Mouse (Mus musculus) 416B (cell line): ENCODE results near the gene Calb2.

Experiments
- DNase-seq: peaks from one replicate; pipeline ENCODE4 v3.0.0; 2011; ENCODE audit warnings: low read depth

Calb2 gene

GRCm38 (mm10) chr8:110168046-110168445, at the start of gene Calb2:
TSS of gene Calb2 (minus strand) at chr8:110168210.
- no peak for DNase-seq

- peak; percentile 98 for DNase-seq
These were observed 49.7 kb upstream of the Calb2 start for GRCm38 (mm10) chr8:110217681-110218131.

GRCm38 (mm10) chr8:110217198-110217597, 49.2 kb upstream of the Calb2 start:
- no peak for DNase-seq

GRCm38 (mm10) chr8:110216253-110216652, 48.2 kb upstream of the Calb2 start:
- peak; percentile 31 for DNase-seq

- no peak for DNase-seq
These were observed 47.4 kb upstream of the Calb2 start, which contains the start of gene Cmtr2 for GRCm38 (mm10) chr8:110215365-110215764. TSS of gene Cmtr2 (plus strand) at chr8:110215665.

- no peak for DNase-seq
These were observed 33.8 kb upstream of the Calb2 start for GRCm38 (mm10) chr8:110201806-110202205.

- DNase-seq, result peak; percentile 56
These were observed 28.7 kb upstream of the Calb2 start for GRCm38 (mm10) chr8:110196678-110197077.

GRCm38 (mm10) chr8:110188961-110189750, 21.1 kb upstream of the Calb2 start:
- no peak for DNase-seq

GRCm38 (mm10) chr8:110185538-110185937, 17.5 kb upstream of the Calb2 start:
- no peak for DNase-seq

- DNase-seq, result no peak
These were observed 15.7 kb upstream of the Calb2 start for GRCm38 (mm10) chr8:110183748-110184147.

- no peak for DNase-seq
These were observed 14.8 kb upstream of the Calb2 start for GRCm38 (mm10) chr8:110182735-110183367.

GRCm38 (mm10) chr8:110177359-110178155, 9.5 kb upstream of the Calb2 start:
- DNase-seq, result no peak

- DNase-seq, result no peak
These were observed 6.8 kb upstream of the Calb2 start for GRCm38 (mm10) chr8:110174826-110175225.

- DNase-seq, result no peak
These were observed 4.2 kb upstream of the Calb2 start for GRCm38 (mm10) chr8:110172161-110172560.

GRCm38 (mm10) chr8:110166270-110166669, 1.7 kb downstream of the Calb2 start:
- DNase-seq, result no peak

- no peak for DNase-seq
These were observed 6.0 kb downstream of the Calb2 start for GRCm38 (mm10) chr8:110162007-110162406.

- DNase-seq, result no peak
These were observed 15.1 kb downstream of the Calb2 start for GRCm38 (mm10) chr8:110152951-110153350.

- peak; percentile 75 for DNase-seq
These were observed 22.5 kb downstream of the Calb2 start for GRCm38 (mm10) chr8:110145538-110145937.

- no peak for DNase-seq
These were observed 27.2 kb downstream of the Calb2 start for GRCm38 (mm10) chr8:110140770-110141169.

GRCm38 (mm10) chr8:110140156-110140555, 27.9 kb downstream of the Calb2 start:
- no peak for DNase-seq

GRCm38 (mm10) chr8:110135515-110135914, 32.5 kb downstream of the Calb2 start:
- no peak for DNase-seq

GRCm38 (mm10) chr8:110134236-110134635, 33.8 kb downstream of the Calb2 start:
- no peak for DNase-seq
